Mouse (Mus musculus): ENCODE results near the gene Apbb2. TPM values are rescaled to one million over a fixed set of nuclear protein-coding genes. Genes with fewer than 3 reads are reported as not detected.

The Apbb2 gene
- polyA plus RNA-seq, 1 experiment: 19.1 TPM

GRCm38 (mm10) chr5:66415700-66416543 is 202.7 kb downstream of the Apbb2 start:
- TF ChIP-seq TCF12 (IDR thresholded peaks at IDR 0.05; ENCODE audit: insufficient read depth, poor library complexity, severe bottlenecking): no peak
- no peak for TF ChIP-seq POLR2A (IDR thresholded peaks at IDR 0.05; ENCODE audit: insufficient read length, low read depth)
- TF ChIP-seq SRF (IDR thresholded peaks at IDR 0.05; ENCODE audit: control insufficient read depth, insufficient read length, low read depth): no peak
- no peak for TF ChIP-seq MYOG (IDR thresholded peaks at IDR 0.05; ENCODE audit: control insufficient read depth in 1 of 3, insufficient read depth in 1 of 3, insufficient read length in 2 of 3, low read depth in 2 of 3)
- TF ChIP-seq MAX (IDR thresholded peaks at IDR 0.05; ENCODE audit: low read depth): no peak
- TF ChIP-seq CEBPB (IDR thresholded peaks at IDR 0.05; ENCODE audit: insufficient read depth, poor library complexity, severe bottlenecking): no peak
- TF ChIP-seq USF1 (IDR thresholded peaks at IDR 0.05; ENCODE audit: low read depth): no peak
- no peak overlapping the region for H3K4me3 ChIP-seq
- no peak overlapping the region for H3ac ChIP-seq (ENCODE audit: control insufficient read depth, insufficient read length)
- peaks cover 10% of the 10 kb centered on the region for H3K79me2 ChIP-seq (ENCODE audit: control insufficient read depth, insufficient read depth)
- no peaks in the 10 kb centered on the region for H3K27me3 ChIP-seq (ENCODE audit: control insufficient read depth, insufficient read depth, insufficient read length)
- no peak overlapping the region for H3K4me2 ChIP-seq (ENCODE audit: low read depth)
- peaks cover 3% of the 10 kb centered on the region for H3K36me3 ChIP-seq (ENCODE audit: control insufficient read depth, insufficient read depth)

GRCm38 (mm10) chr5:66415033-66415697 is 203.4 kb downstream of the Apbb2 start:
- Histone ChIP-seq H3K79me2 (ENCODE audit: control insufficient read depth, insufficient read depth) (peaks cover 10% of the 10 kb centered on the region), H3K27me3 (ENCODE audit: control insufficient read depth, insufficient read depth, insufficient read length) (no peaks in the 10 kb centered on the region), H3K4me2 (ENCODE audit: low read depth) (no peak overlapping the region), H3K36me3 (ENCODE audit: control insufficient read depth, insufficient read depth) (peaks cover 4% of the 10 kb centered on the region), H3ac (ENCODE audit: control insufficient read depth, insufficient read length) (no peak overlapping the region), H3K4me3 (no peak overlapping the region)
- TF ChIP-seq MAX (IDR thresholded peaks at IDR 0.05; ENCODE audit: low read depth) (no peak), POLR2AphosphoS2 (IDR thresholded peaks at IDR 0.05; ENCODE audit: insufficient read length, low read depth) (no peak), CEBPB (IDR thresholded peaks at IDR 0.05; ENCODE audit: insufficient read depth, poor library complexity, severe bottlenecking) (no peak), POLR2A (IDR thresholded peaks at IDR 0.05; ENCODE audit: insufficient read length, low read depth) (no peak), TCF3 (IDR thresholded peaks at IDR 0.05; ENCODE audit: insufficient read length, low read depth) (no peak), USF1 (IDR thresholded peaks at IDR 0.05; ENCODE audit: low read depth) (no peak), MYOD1 (IDR thresholded peaks at IDR 0.05; ENCODE audit: control insufficient read depth in 1 of 3, insufficient read length in 2 of 3, low read depth in 2 of 3) (no peak), REST (IDR thresholded peaks at IDR 0.05; ENCODE audit: insufficient read depth, insufficient read length) (no peak), TCF12 (IDR thresholded peaks at IDR 0.05; ENCODE audit: insufficient read depth, poor library complexity, severe bottlenecking) (no peak), E2F4 (IDR thresholded peaks at IDR 0.05; ENCODE audit: insufficient read depth) (no peak), SRF (IDR thresholded peaks at IDR 0.05; ENCODE audit: control insufficient read depth, insufficient read length, low read depth) (no peak), MYOG (IDR thresholded peaks at IDR 0.05; ENCODE audit: control insufficient read depth in 1 of 3, insufficient read depth in 1 of 3, insufficient read length in 2 of 3, low read depth in 2 of 3) (no peak)

- H3K79me2 ChIP-seq (ENCODE audit: control insufficient read depth, insufficient read depth): peaks cover 10% of the 10 kb centered on the region
- TF ChIP-seq USF1 (IDR thresholded peaks at IDR 0.05; ENCODE audit: low read depth) (no peak), REST (IDR thresholded peaks at IDR 0.05; ENCODE audit: insufficient read depth, insufficient read length) (no peak), E2F4 (IDR thresholded peaks at IDR 0.05; ENCODE audit: insufficient read depth) (no peak), MYOD1 (IDR thresholded peaks at IDR 0.05; ENCODE audit: control insufficient read depth in 1 of 3, insufficient read length in 2 of 3, low read depth in 2 of 3) (no peak), SRF (IDR thresholded peaks at IDR 0.05; ENCODE audit: control insufficient read depth, insufficient read length, low read depth) (no peak), TCF12 (IDR thresholded peaks at IDR 0.05; ENCODE audit: insufficient read depth, poor library complexity, severe bottlenecking) (no peak), TCF3 (IDR thresholded peaks at IDR 0.05; ENCODE audit: insufficient read length, low read depth) (no peak), CEBPB (IDR thresholded peaks at IDR 0.05; ENCODE audit: insufficient read depth, poor library complexity, severe bottlenecking) (no peak), MYOG (IDR thresholded peaks at IDR 0.05; ENCODE audit: control insufficient read depth in 1 of 3, insufficient read depth in 1 of 3, insufficient read length in 2 of 3, low read depth in 2 of 3) (no peak)
- H3ac ChIP-seq (ENCODE audit: control insufficient read depth, insufficient read length): no peak overlapping the region
Measured at GRCm38 (mm10) chr5:66413402-66413801, 205.2 kb downstream of the Apbb2 start.

GRCm38 (mm10) chr5:66412821-66413220 is 205.8 kb downstream of the Apbb2 start:
- H3ac ChIP-seq (ENCODE audit: control insufficient read depth, insufficient read length): no peak overlapping the region
- H3K79me2 ChIP-seq (ENCODE audit: control insufficient read depth, insufficient read depth): peaks cover 10% of the 10 kb centered on the region
- peaks cover 8% of the 10 kb centered on the region for H3K36me3 ChIP-seq (ENCODE audit: control insufficient read depth, insufficient read depth)
- H3K27me3 ChIP-seq (ENCODE audit: control insufficient read depth, insufficient read depth, insufficient read length): no peaks in the 10 kb centered on the region
- TF ChIP-seq SRF (IDR thresholded peaks at IDR 0.05; ENCODE audit: control insufficient read depth, insufficient read length, low read depth): no peak
- TF ChIP-seq TCF3 (IDR thresholded peaks at IDR 0.05; ENCODE audit: insufficient read length, low read depth): no peak
- no peak for TF ChIP-seq MYOG (IDR thresholded peaks at IDR 0.05; ENCODE audit: control insufficient read depth in 1 of 3, insufficient read depth in 1 of 3, insufficient read length in 2 of 3, low read depth in 2 of 3)
- no peak for TF ChIP-seq USF1 (IDR thresholded peaks at IDR 0.05; ENCODE audit: low read depth)
- no peak for TF ChIP-seq POLR2A (IDR thresholded peaks at IDR 0.05; ENCODE audit: insufficient read length, low read depth)
- TF ChIP-seq CEBPB (IDR thresholded peaks at IDR 0.05; ENCODE audit: insufficient read depth, poor library complexity, severe bottlenecking): no peak
- no peak for TF ChIP-seq POLR2AphosphoS2 (IDR thresholded peaks at IDR 0.05; ENCODE audit: insufficient read length, low read depth)
- no peak for TF ChIP-seq MYOD1 (IDR thresholded peaks at IDR 0.05; ENCODE audit: control insufficient read depth in 1 of 3, insufficient read length in 2 of 3, low read depth in 2 of 3)
- H3K4me3 ChIP-seq: no peak overlapping the region
- H3K4me2 ChIP-seq (ENCODE audit: low read depth): no peak overlapping the region

More at GRCm38 (mm10) chr5:66413402-66413801, 205.2 kb downstream of the Apbb2 start:
- no peak overlapping the region for H3K4me2 ChIP-seq (ENCODE audit: low read depth)
- H3K4me3 ChIP-seq: no peak overlapping the region
- peaks cover 8% of the 10 kb centered on the region for H3K36me3 ChIP-seq (ENCODE audit: control insufficient read depth, insufficient read depth)
- no peaks in the 10 kb centered on the region for H3K27me3 ChIP-seq (ENCODE audit: control insufficient read depth, insufficient read depth, insufficient read length)
